Mouse (Mus musculus) spleen, postnatal 4 days (tissue): ENCODE data around the gene Galnt11.
"Not testable (repeated sequence)": the region's sequence is repeated elsewhere in the genome, so short reads cannot be mapped to it uniquely, and the experiment has no call there.

Experiments used
- DNase-seq, 2 experiments: peaks; one replicate each; pipeline ENCODE4 v3.0.0; 2022; ENCODE audit warnings: low spot score in 2 of 2

Galnt11 gene

DNA sequence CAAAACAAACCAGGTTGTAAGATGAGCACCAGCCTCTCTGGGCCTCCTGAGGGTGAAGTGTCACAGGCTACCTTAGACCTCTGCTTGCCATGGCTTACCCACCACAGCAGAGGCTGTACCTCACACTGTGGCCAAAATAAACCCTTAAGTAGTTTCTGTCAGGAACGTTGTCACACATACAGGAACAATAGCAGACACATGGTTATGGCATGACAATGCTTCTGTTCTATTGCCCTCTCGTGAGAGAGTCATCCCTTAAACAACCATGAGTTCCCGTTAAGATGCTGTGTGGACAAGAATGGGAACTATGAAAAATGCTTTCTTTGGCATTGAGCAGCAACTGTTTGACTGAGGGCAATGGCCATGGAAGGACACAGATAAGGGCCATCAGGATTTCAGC, at the start of gene Galnt11:
TSS of gene Galnt11 (plus strand) at position 301 of the 400 bp plus-strand sequence.
- no peak for DNase-seq

DNA sequence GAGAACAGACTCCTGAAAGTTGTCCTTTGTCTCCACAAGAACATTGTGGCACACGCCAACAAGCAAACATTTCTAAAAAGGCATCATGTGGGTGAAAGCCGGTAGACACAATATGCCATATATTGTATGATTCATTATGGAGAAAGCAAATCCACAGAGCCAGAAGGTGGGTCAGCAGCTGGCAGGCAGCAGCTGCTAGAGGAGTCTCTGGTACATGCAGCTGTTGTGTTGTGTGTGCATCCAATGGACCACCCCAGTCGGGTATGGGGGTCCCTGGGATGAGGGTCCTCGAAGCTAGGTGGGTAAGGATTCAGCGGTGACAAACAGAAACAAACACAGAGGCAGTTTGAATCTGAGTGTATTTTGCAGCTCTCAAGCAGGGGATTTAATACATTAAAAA, 43.8 kb upstream of the Galnt11 start:
- not testable (repeated sequence) for DNase-seq

DNA sequence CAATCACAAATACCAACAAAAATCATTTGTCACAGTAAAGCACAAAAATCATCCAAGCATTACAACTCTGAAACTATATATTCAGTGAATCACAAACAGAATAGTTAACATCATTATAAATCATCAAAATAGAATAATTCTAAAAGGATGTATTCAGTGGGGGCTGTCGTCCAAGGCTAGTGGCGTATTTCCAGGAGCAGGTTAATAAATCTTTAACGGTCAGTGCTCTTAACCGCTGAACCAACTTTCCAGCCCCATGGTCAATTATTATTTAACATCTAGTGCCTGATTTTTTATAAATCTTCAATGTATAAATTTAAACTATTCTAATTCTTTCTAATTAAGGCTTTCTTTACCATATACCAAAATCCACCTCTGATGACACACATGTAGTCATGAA, 43.2 kb upstream of the Galnt11 start:
- DNase-seq, result not testable (repeated sequence)

DNA sequence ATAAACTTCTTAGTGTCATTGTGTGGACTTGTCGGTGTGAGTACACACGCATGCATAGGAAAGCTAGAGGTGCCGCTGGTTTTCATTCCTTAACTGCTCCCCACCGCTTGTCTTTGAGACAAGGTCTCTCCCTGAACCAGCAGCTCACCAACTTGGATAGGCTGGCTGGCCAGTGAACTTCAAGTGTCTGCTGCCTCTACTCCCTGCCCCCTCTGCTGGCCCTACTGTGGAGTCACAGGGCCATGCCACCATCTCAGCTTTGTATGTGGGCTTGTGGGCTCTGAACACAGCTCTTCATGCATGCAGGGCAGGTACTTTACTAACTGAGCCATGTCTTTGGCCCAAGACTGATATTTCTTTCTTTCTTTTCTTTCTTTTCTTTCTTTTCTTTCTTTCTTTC, 42.4 kb upstream of the Galnt11 start:
- no peak for DNase-seq

DNA sequence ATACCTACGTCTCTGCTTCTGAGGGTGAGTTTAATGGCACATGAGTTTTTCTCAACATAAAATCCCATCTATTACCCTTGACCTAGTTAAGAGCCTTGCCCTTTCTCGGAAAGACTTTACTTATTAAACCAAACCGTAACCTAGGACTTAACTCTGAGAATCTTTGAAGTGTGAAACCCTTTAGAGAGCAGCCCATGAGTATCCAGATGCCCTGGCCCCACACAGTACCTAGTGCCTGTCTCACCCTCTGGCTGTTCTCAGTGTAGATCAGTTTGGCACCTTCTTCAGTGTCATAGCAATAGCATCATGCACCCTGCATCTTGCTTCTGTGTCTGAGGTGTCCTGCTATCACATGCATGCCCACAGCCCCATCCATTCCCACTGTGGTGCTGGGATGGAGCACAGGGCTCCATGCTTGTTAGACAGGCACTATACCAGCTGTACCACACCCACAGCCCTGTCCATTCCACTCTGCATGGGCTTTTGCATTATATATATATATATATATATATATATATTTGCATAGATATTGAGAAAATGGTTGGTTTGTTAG, 41.7 kb upstream of the Galnt11 start:
- DNase-seq, result no peak

DNA sequence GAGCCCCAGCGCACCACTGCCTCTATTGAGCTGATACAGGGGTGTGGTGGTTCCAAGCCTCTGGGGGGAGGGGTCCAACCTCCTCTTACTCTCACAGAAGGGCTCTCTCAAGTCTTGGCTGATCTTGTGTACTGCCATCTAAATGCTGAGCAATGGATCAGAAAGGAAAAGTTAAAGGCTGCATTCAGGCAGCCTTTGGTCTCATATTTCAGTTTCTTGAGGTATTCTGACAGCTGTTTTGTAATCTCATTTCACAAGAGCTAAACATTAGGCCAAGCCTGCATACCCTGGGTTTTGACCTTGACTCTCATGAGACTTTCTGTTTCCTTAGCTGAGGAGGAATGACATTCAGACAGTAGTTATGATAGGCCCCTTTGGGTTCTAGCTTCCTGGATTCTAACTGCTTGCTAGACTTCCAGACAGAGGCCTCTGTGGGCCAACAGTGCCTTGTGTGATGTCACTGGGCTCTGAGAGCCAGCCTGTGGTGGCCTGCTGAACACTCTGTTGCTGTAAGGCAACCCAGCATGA, 40.6 kb upstream of the Galnt11 start, which contains the start of gene Galntl5:
TSS of gene Galntl5 (plus strand) at position 457 of the 528 bp plus-strand sequence.
- DNase-seq, result no peak

DNA sequence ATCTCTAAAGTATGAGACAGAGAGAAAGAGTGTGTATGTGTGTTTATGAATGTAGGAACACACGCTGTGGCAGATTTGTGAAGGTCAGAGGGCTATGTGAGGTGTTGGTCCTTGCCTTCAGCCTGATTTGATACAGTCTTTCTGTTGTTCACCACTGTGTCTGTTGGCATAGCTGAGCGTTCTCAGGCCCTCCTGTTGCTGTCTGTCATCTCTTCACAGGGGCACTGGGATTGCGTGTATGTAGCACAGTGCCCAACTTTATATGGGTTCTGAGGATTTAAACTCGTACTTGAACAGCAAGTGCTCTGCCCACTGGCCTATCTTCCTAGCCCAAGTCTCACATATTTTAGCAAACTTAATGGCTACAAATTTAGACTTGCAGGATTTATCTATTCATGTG, 38.1 kb upstream of the Galnt11 start:
- DNase-seq, result no peak

DNA sequence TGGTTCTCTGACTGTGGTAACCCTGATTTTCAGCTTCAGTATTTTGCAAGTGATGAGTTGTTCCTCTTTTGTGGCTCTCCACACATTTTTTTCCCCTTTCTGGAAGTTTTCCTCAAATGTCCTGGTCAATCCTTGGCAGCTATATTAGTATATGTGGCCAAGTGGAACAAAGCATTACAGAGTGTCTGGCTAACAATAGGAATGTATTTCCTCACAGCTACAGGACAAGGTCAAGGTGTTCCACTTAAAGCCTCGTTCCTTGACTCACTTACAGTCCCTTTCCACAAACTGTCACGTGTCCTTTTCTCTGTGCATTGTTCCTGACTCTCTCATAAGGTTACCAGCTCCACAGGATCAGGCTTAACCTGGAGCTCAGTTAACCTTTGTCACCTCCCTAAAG, 37.1 kb upstream of the Galnt11 start:
- DNase-seq, result no peak

DNA sequence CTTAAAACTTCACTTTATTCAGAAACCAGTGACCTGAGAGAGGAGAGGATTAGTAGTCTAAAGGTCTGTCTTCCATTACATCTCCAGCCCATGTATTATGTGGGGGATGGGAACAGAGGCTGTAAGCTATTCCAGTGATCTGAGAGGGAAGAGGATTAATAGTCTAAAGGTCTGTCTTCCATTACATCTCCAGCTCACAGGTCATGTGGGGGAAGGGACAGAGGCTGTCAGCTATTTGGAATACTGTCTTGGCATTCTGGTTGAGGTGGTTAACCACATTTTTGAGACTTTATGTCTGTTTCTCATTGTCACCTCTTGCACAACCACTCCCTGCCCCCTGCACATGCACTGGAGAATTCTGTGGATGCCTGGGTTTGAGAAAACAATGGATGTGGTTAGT, 34.0 kb upstream of the Galnt11 start:
- DNase-seq, result no peak

DNA sequence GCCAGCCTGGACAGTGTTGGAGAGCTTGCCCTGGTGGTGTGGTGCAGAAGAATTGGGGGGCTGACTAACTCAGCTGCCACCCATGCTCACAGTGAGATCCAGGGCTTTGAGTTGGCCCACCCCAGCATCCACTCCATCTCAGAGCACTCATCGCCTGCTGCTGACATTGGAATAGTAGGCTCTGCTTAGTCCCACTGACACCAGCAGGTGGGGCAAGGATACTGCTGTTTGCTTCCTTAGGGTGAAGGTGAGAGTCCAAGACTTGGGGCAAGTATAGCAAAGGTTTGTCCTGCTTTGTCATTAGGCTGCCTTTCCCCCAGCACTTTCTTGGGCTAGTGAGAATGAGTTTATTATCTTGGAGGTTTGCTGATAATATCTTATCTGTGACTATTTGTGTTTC, 32.9 kb upstream of the Galnt11 start:
- DNase-seq, result no peak

DNA sequence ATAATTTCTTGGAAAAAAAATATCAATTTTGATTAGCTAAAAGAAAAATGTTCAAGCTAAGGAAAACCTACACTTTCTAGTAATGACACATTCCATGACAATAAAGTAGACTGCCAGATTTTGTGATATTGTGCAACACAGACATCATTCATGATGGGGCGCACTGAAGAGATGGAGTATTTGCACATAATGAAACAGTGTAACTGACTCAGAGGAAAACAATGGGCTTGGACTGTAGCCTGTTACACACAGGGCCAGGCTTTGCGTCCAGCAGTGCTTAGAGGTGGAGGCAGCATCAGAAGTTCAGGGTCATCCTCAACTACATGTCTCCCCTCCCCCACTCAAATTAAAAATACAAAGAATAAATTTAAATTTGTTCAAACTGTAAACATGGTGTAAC, 31.2 kb upstream of the Galnt11 start:
- no peak for DNase-seq

DNA sequence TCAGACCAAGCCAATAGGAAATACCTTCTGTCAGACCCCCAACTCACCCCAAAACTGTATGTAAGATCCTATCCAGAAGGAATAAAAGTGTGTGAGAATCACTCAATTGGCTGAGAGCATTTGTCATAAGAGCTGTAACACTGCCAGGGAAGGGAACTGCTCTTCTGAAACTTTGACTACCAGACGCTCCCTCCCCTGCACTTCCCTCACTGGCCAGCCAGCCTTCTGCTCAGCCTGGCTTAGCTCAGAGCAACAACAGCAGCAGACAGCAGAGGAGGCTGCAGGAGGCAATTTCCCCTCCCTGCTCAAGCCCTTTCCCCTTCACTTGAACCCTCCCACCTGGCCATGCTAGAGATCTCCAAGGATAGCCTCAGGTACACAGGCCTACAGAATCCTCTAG, 9.8 kb upstream of the Galnt11 start:
- no peak for DNase-seq

DNA sequence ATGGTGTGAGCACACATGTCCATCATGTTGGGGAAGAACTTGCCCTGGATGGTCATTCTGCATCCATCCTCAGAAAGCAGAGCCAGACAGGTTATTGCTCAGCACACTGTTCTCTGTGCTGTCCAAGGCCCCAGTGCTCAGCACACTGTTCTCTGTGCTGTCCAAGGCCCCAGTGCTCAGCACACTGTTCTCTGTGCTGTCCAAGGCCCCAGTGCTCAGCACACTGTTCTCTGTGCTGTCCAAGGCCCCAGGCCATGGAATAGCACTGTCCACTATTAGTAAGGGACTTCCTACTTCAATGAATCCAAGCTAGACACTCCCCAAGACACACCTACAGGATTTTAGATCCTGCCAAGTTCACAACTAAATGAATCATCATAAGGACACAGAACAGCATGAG, 8.5 kb upstream of the Galnt11 start:
- DNase-seq, result not testable (repeated sequence)

DNA sequence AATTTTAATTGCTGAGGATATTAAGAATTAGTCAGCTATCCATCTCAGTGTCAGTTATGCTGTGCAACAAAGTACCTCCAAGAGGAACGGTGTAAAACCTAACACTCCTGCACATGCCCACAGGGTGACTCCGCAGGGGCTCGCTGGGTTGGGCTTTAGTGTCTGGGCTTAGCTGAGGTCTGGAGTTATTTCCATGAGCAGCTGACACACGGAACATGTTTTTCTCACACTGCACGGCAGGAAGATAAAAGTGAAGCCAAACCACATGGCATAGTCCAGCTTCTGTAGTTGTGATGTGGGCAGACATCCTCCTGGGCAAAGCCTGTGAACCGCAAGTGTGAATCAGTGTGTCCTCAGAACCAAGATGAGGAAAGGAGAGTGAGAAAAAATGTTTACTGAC, 6.7 kb upstream of the Galnt11 start:
- DNase-seq, result no peak

DNA sequence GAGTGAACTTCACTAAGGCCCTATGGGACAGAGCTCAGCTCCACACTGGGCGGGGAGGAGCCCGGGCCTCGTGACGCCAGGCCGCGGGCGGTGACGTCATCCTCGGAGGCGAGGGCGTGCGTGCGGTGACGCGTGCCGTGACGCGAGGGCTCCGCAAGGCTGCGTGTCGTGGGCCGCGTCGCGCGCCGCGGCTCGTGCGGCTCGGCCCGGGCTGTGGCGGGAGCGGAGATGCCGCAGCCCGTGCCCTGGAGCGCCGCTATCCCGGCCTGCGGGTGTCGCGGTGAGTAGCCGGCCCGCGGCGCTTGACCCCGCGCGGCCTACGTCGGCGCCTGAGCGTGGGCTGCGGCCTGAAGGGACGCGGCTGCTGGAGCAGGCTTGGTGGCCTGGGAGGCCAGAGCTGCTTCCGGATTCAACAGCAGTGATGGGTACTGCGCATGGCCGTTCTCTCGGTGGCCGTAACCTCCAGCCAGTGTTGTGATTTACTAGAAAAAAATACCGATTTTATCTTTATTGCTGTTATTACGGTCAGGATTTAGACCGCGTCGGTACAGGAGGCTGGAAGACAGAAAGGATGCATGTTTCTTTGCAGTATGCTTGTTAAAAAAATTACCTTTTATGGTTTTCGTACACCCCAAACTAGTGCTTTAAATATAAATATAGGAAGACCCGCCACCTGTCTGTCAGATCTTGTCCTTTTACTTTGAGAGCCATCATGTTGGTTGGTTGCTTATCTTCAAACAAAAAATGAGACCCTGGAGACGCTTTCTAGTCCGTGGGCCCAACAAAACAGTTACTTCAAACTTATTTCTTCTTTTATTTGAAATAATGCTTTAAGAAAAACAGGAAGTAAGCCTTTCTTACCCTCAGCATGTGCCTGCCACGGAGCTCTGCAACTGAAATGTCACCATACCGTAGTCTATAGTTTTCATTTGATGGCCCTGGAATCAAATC, 1.3 kb downstream of the Galnt11 start, which contains the start of gene E130116L18Rik:
TSS of gene E130116L18Rik (minus strand) at position 402 of the 951 bp plus-strand sequence.
- DNase-seq, result peak; percentile 75 to 89

DNA sequence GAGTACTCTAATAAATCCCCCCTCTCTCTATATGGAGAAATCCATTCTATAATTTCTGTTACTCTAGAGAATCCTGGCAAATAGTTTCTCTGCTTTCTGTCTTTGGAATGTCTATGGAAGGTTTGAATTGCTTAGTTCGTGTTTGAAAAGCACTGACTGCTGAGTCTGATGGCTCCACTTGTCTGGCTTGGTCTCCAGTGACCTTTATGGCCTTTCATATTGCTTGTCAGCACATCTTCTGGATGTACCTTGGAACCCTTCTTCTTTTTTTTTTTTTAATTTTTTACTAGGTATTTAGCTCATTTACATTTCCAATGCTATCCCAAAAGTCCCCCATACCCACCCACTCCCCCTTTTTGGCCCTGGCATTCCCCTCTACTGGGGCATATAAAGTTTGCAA, 2.7 kb downstream of the Galnt11 start:
- DNase-seq, result not testable (repeated sequence)

DNA sequence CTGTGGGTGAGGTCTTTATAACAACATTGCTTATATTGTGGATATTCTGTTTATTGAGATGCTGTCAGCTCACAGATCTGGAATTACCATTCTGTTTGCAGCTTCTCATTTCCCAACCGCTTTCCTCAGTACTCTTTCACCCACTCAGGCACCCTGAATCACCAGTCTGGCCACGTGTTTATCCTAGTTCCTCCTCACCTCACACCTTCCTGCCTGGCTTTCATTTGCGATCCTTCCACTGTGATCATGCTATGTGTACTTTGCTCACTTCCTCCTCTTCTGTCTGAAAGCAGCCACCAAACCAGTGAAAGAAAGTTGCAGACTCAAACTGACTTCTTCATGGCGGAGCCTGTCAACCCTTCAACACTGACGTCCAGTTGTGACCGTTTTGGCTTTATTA, 21.4 kb downstream of the Galnt11 start:
- DNase-seq, result no peak

DNA sequence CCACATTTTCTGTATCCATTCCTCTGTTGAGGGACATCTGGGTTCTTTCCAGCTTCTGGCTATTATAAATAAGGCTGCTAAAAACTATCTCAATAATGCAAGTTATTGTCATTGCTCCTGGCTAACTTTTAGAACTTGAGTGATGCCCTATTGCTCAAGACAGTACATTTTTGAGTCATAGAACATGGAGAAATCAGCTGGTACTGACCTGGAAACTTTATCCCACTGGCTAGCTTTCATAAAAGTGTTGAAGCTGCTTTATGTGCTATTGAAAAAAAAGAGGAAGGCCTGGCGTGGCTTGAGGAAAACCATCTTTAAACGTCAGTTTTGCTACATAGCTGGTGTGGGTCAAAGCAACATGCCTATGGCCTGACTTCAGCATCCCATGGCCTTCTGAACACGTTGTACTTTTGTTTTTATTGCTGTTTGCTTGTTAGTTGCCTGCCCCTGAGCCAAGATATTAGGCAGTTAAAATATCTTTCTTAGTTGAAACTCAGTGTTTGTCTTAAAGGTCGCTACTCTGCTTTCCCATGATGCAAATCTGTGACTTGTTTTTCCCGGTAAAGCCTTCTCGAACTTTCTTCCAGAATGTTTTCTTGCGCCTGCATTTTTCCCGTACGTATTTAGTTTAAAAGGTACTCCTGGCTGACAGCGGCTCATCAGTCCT, 24.2 kb downstream of the Galnt11 start:
- DNase-seq, result no peak

DNA sequence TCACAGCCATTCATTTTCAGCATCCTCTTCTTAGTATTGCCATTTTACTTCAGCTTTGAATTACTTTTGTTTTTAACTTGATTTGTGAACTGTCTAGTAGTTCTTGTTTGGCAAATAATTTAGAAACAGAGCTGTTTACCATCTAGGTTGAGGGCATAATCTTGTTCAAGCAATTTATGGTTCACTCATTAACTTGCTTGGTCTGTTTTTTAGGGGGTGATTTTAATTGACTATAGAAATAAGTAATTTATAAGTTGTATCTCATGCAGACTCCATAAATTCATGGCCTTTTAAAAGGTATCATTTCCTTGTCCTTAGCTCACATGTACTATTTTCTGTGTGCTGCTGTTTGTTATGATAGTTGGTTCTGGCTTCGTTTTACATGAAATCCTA, 24.8 kb downstream of the Galnt11 start:
- no peak for DNase-seq

DNA sequence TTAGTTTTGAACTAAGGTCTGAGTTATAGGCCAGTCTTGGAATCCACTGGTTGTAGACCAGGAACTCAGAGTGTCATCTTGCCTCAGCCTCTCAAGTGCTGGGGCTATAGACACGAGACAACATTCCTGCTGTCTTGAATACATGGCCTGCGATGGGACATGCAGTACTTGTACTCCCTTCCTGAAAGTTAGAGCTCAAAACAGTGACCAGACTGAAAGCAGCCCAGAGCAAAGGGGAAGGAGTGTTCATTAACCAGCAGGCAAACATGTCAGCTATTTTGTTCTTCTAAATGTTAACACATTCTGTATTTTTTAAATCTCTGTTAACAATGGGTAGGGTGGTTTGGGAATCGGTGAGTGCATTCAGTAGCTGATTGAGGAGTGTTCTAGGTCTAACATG, 25.3 kb downstream of the Galnt11 start:
- DNase-seq, result no peak

DNA sequence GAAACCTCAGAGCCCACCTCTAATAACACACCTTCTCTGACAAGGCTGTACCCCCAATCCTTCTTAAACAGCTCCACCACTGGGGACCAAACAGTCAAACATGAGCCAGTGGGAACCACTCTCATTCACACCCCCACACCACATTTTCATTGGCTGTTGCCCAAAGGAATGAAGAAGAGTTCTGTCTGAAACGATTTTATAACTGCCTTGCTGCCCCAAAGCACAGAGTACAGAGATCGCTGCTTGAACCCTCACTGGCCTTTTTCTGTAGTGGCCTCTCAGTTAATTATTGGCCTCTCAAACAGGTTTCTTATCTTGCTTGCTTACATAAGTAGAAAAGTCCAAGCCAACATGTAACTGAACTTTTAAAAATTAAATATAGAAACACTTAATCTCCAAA, 30.7 kb downstream of the Galnt11 start:
- no peak for DNase-seq

DNA sequence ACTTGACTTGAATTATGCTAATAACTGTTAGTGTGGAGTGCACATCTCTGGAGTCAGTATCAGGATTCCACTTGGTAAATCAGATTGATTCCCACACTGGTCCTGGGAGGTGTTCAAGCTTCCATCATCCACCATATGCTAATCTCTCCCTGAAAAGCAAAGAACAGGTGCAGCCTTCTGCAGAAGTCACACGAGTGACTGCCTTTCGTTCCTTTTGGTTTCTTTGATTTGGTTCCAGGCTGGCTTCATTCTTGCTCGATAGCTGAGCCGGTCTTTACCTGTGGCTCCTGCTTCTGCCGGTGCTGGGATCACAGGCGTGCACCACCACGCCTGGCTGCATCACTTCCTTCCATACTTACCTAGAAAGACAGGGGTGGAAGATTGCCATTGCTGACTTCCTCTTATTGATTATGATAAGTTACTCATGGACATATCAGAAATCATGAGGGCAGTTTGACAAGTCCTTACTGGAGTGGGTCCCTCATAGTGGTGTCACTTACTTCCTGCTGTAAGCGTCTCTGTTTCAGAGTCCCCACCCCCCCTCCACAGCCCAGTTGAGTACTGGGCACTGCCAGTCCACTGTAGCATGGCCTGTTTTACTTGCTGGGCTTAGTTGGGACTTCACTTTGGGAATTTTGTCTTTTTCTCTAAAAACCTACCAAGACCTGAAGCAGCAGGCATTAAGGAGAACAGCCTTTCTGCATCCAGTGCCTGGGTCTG, 31.3 kb downstream of the Galnt11 start:
- no peak for DNase-seq
